ENCODE assay signal across 15 mouse cellular contexts in the genomic region with DNA sequence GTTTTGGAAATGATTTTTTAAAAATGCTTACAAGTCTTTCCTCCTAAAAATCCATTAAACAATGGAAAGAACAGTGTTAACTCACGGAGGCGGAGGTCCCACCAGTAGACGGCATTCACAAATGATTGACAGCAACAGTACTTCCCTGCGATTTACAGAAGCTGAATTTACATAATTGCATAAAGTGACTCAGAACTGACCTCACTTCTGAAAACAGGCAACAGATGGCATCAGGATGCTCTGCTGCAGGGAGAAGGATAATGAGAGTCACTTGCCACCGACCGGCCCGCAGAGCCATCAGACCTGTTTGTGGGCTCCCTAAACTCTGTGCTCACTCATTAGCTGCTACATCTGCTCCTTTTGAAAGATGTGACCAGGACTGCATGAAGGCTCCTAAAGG. TPM values are rescaled to one million over a fixed set of nuclear protein-coding genes. Genes with fewer than 3 reads are reported as not detected.
DNase-seq lines count a peak whose midpoint lies in the region; ATAC-seq and TF ChIP-seq lines count a peak whose summit lies in the region.
"Had no signal": no experiment of that assay in that cellular context is flagged by ENCODE, and none has a peak within 500 bp of the region (broad histone marks: within the 10 kb centered on the region; RNA-seq: fewer than 3 reads in every experiment).

No protein-coding gene starts in this region.

- no peaks in the 10 kb centered on the region for H3K36me3 ChIP-seq in hindbrain, embryonic 12.5 days
- H3K36me3 ChIP-seq in hindbrain, embryonic 14.5 days (replicated peaks; ENCODE audit: control insufficient read depth, insufficient read depth): no peaks in the 10 kb centered on the region
- no peaks in the 10 kb centered on the region for H3K36me3 ChIP-seq in CH12.LX (replicated peaks in 1 of 2; ENCODE audit: control insufficient read depth in 1 of 2, insufficient read depth in 1 of 2, low read length in 1 of 2)
- no peaks in the 10 kb centered on the region for H3K36me3 ChIP-seq in forebrain, embryonic 16.5 days (ENCODE audit: control insufficient read depth, insufficient read depth)
- H3K36me3 ChIP-seq: heart, embryonic 12.5 days; hindbrain, embryonic 15.5 days; kidney, embryonic 15.5 days had no signal

- no peak for TF ChIP-seq EP300 in CH12.LX (IDR thresholded peaks at IDR 0.05; ENCODE audit: low read length)

- no peaks in the 10 kb centered on the region for H3K27me3 ChIP-seq in hindbrain, embryonic 12.5 days
- no peaks in the 10 kb centered on the region for H3K27me3 ChIP-seq in hindbrain, embryonic 14.5 days (ENCODE audit: control insufficient read depth, insufficient read depth, low read length)
- H3K27me3 ChIP-seq in CH12.LX (replicated peaks): no peaks in the 10 kb centered on the region
- no peaks in the 10 kb centered on the region for H3K27me3 ChIP-seq in cerebellum, adult 2 months (ENCODE audit: control insufficient read depth, insufficient read depth, low read length)
- H3K27me3 ChIP-seq in forebrain, embryonic 16.5 days (replicated peaks; ENCODE audit: control insufficient read depth, insufficient read depth, low read length): no peaks in the 10 kb centered on the region
- H3K27me3 ChIP-seq: heart, embryonic 12.5 days; hindbrain, embryonic 15.5 days; kidney, embryonic 15.5 days had no signal

- H3K4me1 ChIP-seq in hindbrain, embryonic 12.5 days: peaks cover 6% of the 10 kb centered on the region; the same call in 1 of the 2 replicates
- H3K4me1 ChIP-seq in hindbrain, embryonic 14.5 days (replicated peaks; ENCODE audit: control insufficient read depth, insufficient read depth, low read length): no peaks in the 10 kb centered on the region
- H3K4me1 ChIP-seq in CH12.LX (ENCODE audit: control insufficient read depth in 1 of 2, insufficient read depth in 2 of 2): peaks cover 11 to 17% of the 10 kb centered on the region in 2 experiments; a peak in 3 of 4 replicates
- peaks cover 8% of the 10 kb centered on the region; the same call in 1 of the 2 replicates for H3K4me1 ChIP-seq in cerebellum, adult 2 months (ENCODE audit: control insufficient read depth, insufficient read depth, low read length)
- H3K4me1 ChIP-seq in forebrain, embryonic 16.5 days (replicated peaks; ENCODE audit: control insufficient read depth, insufficient read depth, low read length): peaks cover 17% of the 10 kb centered on the region
- H3K4me1 ChIP-seq: hindbrain, embryonic 15.5 days had no signal

- H3K9ac ChIP-seq in hindbrain, embryonic 12.5 days: no peak overlapping the region
- no peak overlapping the region for H3K9ac ChIP-seq in hindbrain, embryonic 14.5 days
- H3K9ac ChIP-seq in CH12.LX (ENCODE audit: insufficient read depth, low read depth): no peak overlapping the region
- no peak overlapping the region for H3K9ac ChIP-seq in forebrain, embryonic 16.5 days (replicated peaks; ENCODE audit: low read depth, low read length)
- H3K9ac ChIP-seq: heart, embryonic 12.5 days; hindbrain, embryonic 15.5 days; kidney, embryonic 15.5 days had no signal

- H3K27ac ChIP-seq in hindbrain, embryonic 12.5 days: no peak overlapping the region
- no peak overlapping the region for H3K27ac ChIP-seq in hindbrain, embryonic 14.5 days
- no peak overlapping the region for H3K27ac ChIP-seq in CH12.LX (ENCODE audit: insufficient read depth, low read depth)
- no peak overlapping the region for H3K27ac ChIP-seq in cerebellum, adult 2 months (ENCODE audit: insufficient read depth, low read length)
- H3K27ac ChIP-seq in forebrain, embryonic 16.5 days (ENCODE audit: low read length): no peak overlapping the region
- H3K27ac ChIP-seq: hindbrain, embryonic 15.5 days; kidney, embryonic 15.5 days had no signal

- no peak for TF ChIP-seq RAD21 in CH12.LX (IDR thresholded peaks at IDR 0.05; ENCODE audit: low read depth, low read length)

- DNase-seq in hindbrain, embryonic 14.5 days (ENCODE audit: low spot score): no peak
- DNase-seq in CH12.LX (ENCODE audit: extremely low read depth): no peak
- peak; percentile 33 to 71 for DNase-seq in cerebellum, adult 2 months
- no peak for DNase-seq in heart, postnatal 4 days
- no peak for DNase-seq in spleen, adult 12 weeks (ENCODE audit: low spot score)
- DNase-seq in gastrocnemius, postnatal 14 days: no peak
- DNase-seq: lung, postnatal 14 days had no signal

- in situ Hi-C loops in CH12.LX (cut with MboI; ENCODE audit: low pct_ligation_motif_present, low pct_unique_long_range_greater_than_20kb, low sequenced_read_pairs): loop anchor here (10.0 to 25.0 kb wide), 3 partner anchors 180 to 838 kb away; a partner anchor contains a TSS

- intact Hi-C loops in gastrocnemius, postnatal 14 days (cut with DNase I; ENCODE audit: low total_unique reads): no loop called here

- dilution Hi-C loops in CH12.LX (cut with MboI; ENCODE audit: extremely low pct_ligation_motif_present, extremely low pct_unique_long_range_greater_than_20kb, low sequenced_read_pairs): no loop called here

- peak; percentile 50; the same call in 1 of the 2 replicates for ATAC-seq in hindbrain, embryonic 12.5 days (ENCODE audit: low FRiP score)
- ATAC-seq in hindbrain, embryonic 14.5 days (ENCODE audit: low FRiP score): no peak
- peak; percentile 69 for ATAC-seq in forebrain, embryonic 16.5 days

- H3K4me2 ChIP-seq in hindbrain, embryonic 12.5 days (replicated peaks): no peak overlapping the region
- no peak overlapping the region for H3K4me2 ChIP-seq in hindbrain, embryonic 14.5 days (replicated peaks)
- no peak overlapping the region for H3K4me2 ChIP-seq in CH12.LX (ENCODE audit: insufficient read depth, low read depth, poor library complexity, severe bottlenecking)
- H3K4me2 ChIP-seq in forebrain, embryonic 16.5 days (ENCODE audit: low read length): no peak overlapping the region
- H3K4me2 ChIP-seq: heart, embryonic 12.5 days; hindbrain, embryonic 15.5 days; kidney, embryonic 15.5 days had no signal

- 43% methylated on average over 7 of the region's 7 CpGs for WGBS in hindbrain, embryonic 12.5 days
- 47% methylated on average over 7 of the region's 7 CpGs for WGBS in hindbrain, embryonic 14.5 days
- WGBS in cerebellum, adult 2 months: 29% methylated on average over 7 of the region's 7 CpGs
- 35% methylated on average over 7 of the region's 7 CpGs for WGBS in forebrain, embryonic 16.5 days

- no peaks in the 10 kb centered on the region for H3K9me3 ChIP-seq in hindbrain, embryonic 12.5 days (replicated peaks)
- H3K9me3 ChIP-seq in hindbrain, embryonic 14.5 days (ENCODE audit: control insufficient read depth, low read length): no peaks in the 10 kb centered on the region
- H3K9me3 ChIP-seq in CH12.LX (replicated peaks; ENCODE audit: low read length): no peaks in the 10 kb centered on the region
- H3K9me3 ChIP-seq in forebrain, embryonic 16.5 days (ENCODE audit: control insufficient read depth, low read length): no peaks in the 10 kb centered on the region
- H3K9me3 ChIP-seq: hindbrain, embryonic 15.5 days; kidney, embryonic 15.5 days had no signal

- no peak overlapping the region for H3K4me3 ChIP-seq in hindbrain, embryonic 12.5 days
- H3K4me3 ChIP-seq in hindbrain, embryonic 14.5 days (replicated peaks; ENCODE audit: low read length): no peak overlapping the region
- H3K4me3 ChIP-seq in CH12.LX (replicated peaks in 1 of 3; ENCODE audit: low read depth in 2 of 3, low read length in 2 of 3, poor library complexity in 1 of 3): no peak overlapping the region
- H3K4me3 ChIP-seq in cerebellum, adult 2 months (replicated peaks; ENCODE audit: insufficient read depth, low read depth, low read length): no peak overlapping the region
- no peak overlapping the region for H3K4me3 ChIP-seq in forebrain, embryonic 16.5 days (replicated peaks; ENCODE audit: low read length)
- H3K4me3 ChIP-seq: heart, embryonic 12.5 days; hindbrain, embryonic 15.5 days; kidney, embryonic 15.5 days had no signal

- TF ChIP-seq CTCF in CH12.LX (conservative IDR thresholded peaks at IDR 0.05 in 1 of 2, IDR thresholded peaks at IDR 0.05 in 1 of 2; ENCODE audit: low read depth in 2 of 2, low read length in 2 of 2): no peak
- no peak for TF ChIP-seq CTCF in cerebellum, adult 2 months (IDR thresholded peaks at IDR 0.05; ENCODE audit: borderline replicate concordance, insufficient read depth, low read depth, low read length)

- no peaks in the 10 kb centered on the region for H3K79me2 ChIP-seq in CH12.LX (replicated peaks; ENCODE audit: control insufficient read depth, extremely low read depth, insufficient read depth, poor library complexity, severe bottlenecking)

- TF ChIP-seq POLR2A in CH12.LX (IDR thresholded peaks at IDR 0.05; ENCODE audit: low read depth, low read length): no peak
- no peak for TF ChIP-seq POLR2A in cerebellum, adult 2 months (IDR thresholded peaks at IDR 0.05; ENCODE audit: borderline replicate concordance, insufficient read depth, low read length)

TF ChIP-seq in CH12.LX, 34 proteins besides CTCF, POLR2A, EP300 and RAD21:
- TF ChIP-seq JUND (conservative IDR thresholded peaks at IDR 0.05; ENCODE audit: low read depth, low read length) (peak; percentile 30; the same call in 1 of the 2 replicates), ZKSCAN1 (IDR thresholded peaks at IDR 0.05; ENCODE audit: borderline replicate concordance, low read depth, low read length) (no peak)

RNA-seq across cellular contexts. Expression of a gene that starts 22.4 kb away (rescaled TPM):
- polyA plus RNA-seq in hindbrain, embryonic 12.5 days (2016; fragmentation: Nextera tagmentation; extraction: Ambion mirVana): not detected in 2 replicates
- polyA plus RNA-seq in hindbrain, embryonic 14.5 days (2014; fragmentation: Nextera tagmentation; extraction: Ambion mirVana): 0.07 TPM in 1 of 2 replicates, not detected in the other
- total RNA-seq in CH12.LX (2012; rRNA removed): not detected in 2 replicates
- not detected in 2 replicates for total RNA-seq in CH12.LX (2014; rRNA removed)
- polyA plus RNA-seq in CH12.LX (2012; ENCODE audit: insufficient read length, low read depth): not detected in 2 replicates
- 0.34 and 0.38 TPM in 2 replicates for polyA plus RNA-seq in cerebellum, adult 2 months (2012; rRNA removed)
- not detected in 2 replicates for polyA plus RNA-seq in forebrain, embryonic 16.5 days (2015; fragmentation: Nextera tagmentation; extraction: Ambion mirVana)
- not detected for total RNA-seq in heart, postnatal 4 days (2021)
- not detected for total RNA-seq in gastrocnemius, postnatal 14 days (2021)
- total RNA-seq: layer of hippocampus, postnatal 10 days; liver, adult 2 months; monocyte, adult 5-6 weeks had no signal
- polyA plus RNA-seq: heart, embryonic 12.5 days; hindbrain, embryonic 15.5 days; kidney, embryonic 15.5 days; liver, adult 2 months had no signal

Comparison
In these comparisons a context has a peak if more than half of its experiments do, and no peak if none do; other contexts are left out.
1. DNase-seq: peak in cerebellum, adult 2 months (2 of 2); none in hindbrain, embryonic 14.5 days (single experiment), CH12.LX (single experiment), heart, postnatal 4 days (single experiment), spleen, adult 12 weeks (single experiment) and gastrocnemius, postnatal 14 days (single experiment).